Mouse (Mus musculus) liver, embryonic 11.5 days (tissue): ENCODE measurements around the gene Dazap1. TPM values are rescaled to one million over a fixed set of nuclear protein-coding genes. Genes with fewer than 3 reads are reported as not detected.

Experiments used
- ATAC-seq: fragments of 200-750 bp; cut with Nextera tagmentation; replicated peaks from 2 replicates; pipeline ENCODE4 v1.8.0; 2017; ENCODE audit warnings: moderate number of reproducible peaks, mild to moderate bottlenecking, moderate TSS enrichment, moderate library complexity; ENCODE audit not compliant: low FRiP score
- DNase-seq: peaks from one replicate; pipeline ENCODE4 v3.0.0-alpha.2; 2017; ENCODE audit warnings: low spot score
- H3K27ac ChIP-seq: fragments of 300-500 bp; sonication (generic); 2 replicates; pipeline ENCODE4 v1.5.1; 2014; ENCODE audit warnings: mild to moderate bottlenecking, low read depth, low read length, control low read depth
- H3K27me3 ChIP-seq: fragments of 300-500 bp; sonication (generic); replicated peaks from 2 replicates; pipeline ENCODE4 v1.6.1; 2014; ENCODE audit warnings: low read length, mixed read lengths; ENCODE audit not compliant: control insufficient read depth, insufficient read depth
- H3K36me3 ChIP-seq: fragments of 300-500 bp; sonication (generic); 2 replicates; pipeline ENCODE4 v1.6.1; 2014; ENCODE audit warnings: mild to moderate bottlenecking, low read length, moderate library complexity, mixed read lengths; ENCODE audit not compliant: control insufficient read depth, insufficient read depth
- H3K4me1 ChIP-seq: fragments of 300-500 bp; sonication (generic); replicated peaks from 2 replicates; pipeline ENCODE4 v1.6.1; 2014; ENCODE audit warnings: low read length, mixed read lengths; ENCODE audit not compliant: control insufficient read depth, insufficient read depth
- H3K4me2 ChIP-seq: fragments of 300-500 bp; sonication (generic); 2 replicates; pipeline ENCODE4 v1.6.1; 2014; ENCODE audit warnings: mild to moderate bottlenecking, control low read depth, moderate library complexity
- H3K4me3 ChIP-seq: fragments of 300-500 bp; sonication (generic); 2 replicates; pipeline ENCODE4 v1.5.1; 2014; ENCODE audit warnings: low read depth, low read length, control low read depth
- H3K9ac ChIP-seq: fragments of 300-500 bp; sonication (generic); 2 replicates; pipeline ENCODE4 v1.6.1; 2014; ENCODE audit warnings: low read depth, low read length, control low read depth
- H3K9me3 ChIP-seq: fragments of 300-500 bp; sonication (generic); 2 replicates; pipeline ENCODE4 v1.6.1; 2016; ENCODE audit warnings: low read length, inconsistent platforms, mixed read lengths; ENCODE audit not compliant: control insufficient read depth
- WGBS: fragments of 180-500 bp; shearing (Covaris S2); extraction: QIAGEN DNeasy Blood & Tissue Kit; methylation state at CpG from one replicate; pipeline ENCODE4 v1.1.7; 2014; 5-methylcytosine and 5-hydroxymethylcytosine counted together
- polyA plus RNA-seq: library from polyadenylated mRNA; unstranded; fragments of >200 nt; fragmentation: Nextera tagmentation; extraction: Ambion mirVana; gene quantifications from 2 replicates; pipeline ENCODE4 v1.2.1, GENCODE M21; 2014

Gene Dazap1
- polyA plus RNA-seq, 1 experiment from 2014 or later = 55.0 TPM

DNA sequence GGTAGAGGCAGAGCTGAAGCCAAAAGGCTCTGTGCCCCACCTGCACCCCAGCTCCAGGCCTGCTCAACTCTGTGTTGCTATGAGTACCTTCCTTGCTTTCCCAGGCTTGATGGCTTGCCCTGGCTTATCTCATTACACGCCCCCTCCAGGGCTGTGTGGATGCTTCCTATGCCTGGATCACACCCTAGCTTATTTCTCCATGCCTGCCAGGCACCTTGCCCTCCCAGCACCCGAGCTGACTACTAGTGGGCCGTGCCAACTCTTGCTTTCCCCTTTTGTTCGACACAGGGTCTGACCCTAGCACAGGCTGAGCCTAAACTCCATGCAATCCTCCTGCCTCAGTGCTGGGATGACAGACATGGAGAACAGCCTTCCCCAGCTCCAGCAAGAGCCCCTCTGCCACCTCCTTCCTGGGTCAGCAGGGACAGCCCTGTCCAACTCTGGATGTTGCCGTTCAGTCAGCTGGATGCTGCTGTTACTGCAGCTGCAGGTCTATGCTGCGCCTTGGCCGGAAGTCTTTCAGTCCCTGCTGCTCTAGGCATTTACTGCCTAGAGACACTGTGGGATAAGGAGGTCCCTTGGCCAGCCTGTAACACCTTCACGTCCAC, 36.3 kb downstream of the Dazap1 start:
- Histone ChIP-seq H3K36me3 (peaks cover 14% of the 10 kb centered on the region), H3K27me3 (peaks cover 53% of the 10 kb centered on the region), H3K27ac (no peak overlapping the region), H3K4me2 (no peak overlapping the region), H3K4me1 (peaks cover 24% of the 10 kb centered on the region), H3K9ac (no peak overlapping the region), H3K4me3 (no peak overlapping the region), H3K9me3 (no peaks in the 10 kb centered on the region)
- 62% methylated on average over 8 of the region's 8 CpGs for WGBS
- DNase-seq (no peak), ATAC-seq (no peak)

DNA sequence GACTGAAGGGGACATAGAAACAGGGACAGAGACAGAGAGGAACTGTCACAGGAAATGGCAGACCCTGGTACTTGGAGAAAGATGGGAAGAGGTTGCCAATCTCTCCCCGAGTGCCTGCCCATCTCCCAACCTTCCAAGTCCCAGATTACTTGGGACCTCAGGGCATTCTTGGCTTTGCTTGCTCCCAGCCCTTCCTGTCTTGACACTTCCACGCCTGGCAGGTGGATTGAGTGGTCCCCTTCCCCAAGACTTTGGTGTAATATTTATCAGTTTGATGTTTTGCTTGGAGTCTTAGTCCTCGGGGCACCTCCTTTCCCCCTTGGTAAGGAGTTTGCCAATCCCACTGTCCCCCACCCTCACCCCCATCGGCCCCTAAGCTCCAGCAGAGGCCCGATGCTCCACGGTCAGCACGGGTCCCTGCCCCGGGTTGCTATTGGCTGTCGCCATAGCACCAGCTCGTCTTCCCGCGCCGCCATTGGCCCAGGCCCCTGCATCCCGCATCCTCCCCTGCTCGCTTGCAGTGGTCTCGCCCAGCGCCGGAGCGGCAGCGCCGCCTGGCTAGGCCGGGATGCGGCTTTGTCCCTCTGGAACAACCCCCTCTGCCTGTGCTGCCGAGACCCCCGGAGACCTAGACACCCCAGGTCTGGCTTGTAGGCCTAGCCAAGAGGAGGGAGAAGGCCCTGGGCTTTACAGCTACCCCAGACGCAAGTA, 37.4 kb downstream of the Dazap1 start:
- DNase-seq (no peak), ATAC-seq (no peak)
- peaks cover 11% of the 10 kb centered on the region for H3K36me3 ChIP-seq
- H3K9me3 ChIP-seq = no peaks in the 10 kb centered on the region
- H3K4me3 ChIP-seq = no peak overlapping the region
- H3K4me2 ChIP-seq = no peak overlapping the region
- peaks cover 58% of the 10 kb centered on the region for H3K27me3 ChIP-seq
- peaks cover 20% of the 10 kb centered on the region for H3K4me1 ChIP-seq
- no peak overlapping the region for H3K9ac ChIP-seq
- 7% methylated on average over 26 of the region's 26 CpGs for WGBS
- no peak overlapping the region for H3K27ac ChIP-seq

DNA sequence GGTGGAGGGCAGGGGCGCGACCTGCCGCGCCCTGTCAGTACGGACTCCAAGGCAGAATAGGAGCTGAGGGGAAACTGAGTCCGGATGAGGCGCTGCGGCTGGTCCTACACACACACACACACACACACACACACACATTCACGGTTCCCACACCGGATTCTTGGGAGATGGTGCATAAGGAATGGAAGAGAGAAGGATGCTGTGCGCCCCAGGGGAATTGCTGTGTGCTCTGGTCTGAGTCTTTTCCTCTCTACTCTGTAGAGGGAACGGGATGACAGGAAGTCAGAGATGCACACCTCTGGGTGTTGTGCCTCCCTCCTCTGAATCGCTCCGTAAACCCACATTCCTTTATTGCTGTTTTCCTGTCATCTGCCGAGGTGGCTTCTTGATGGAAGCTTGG, 38.0 kb downstream of the Dazap1 start:
- H3K4me1 ChIP-seq = peaks cover 14% of the 10 kb centered on the region
- no peak overlapping the region for H3K9ac ChIP-seq
- H3K4me2 ChIP-seq = no peak overlapping the region
- no peak for DNase-seq
- 23% methylated on average over 15 of the region's 15 CpGs for WGBS
- H3K4me3 ChIP-seq = no peak overlapping the region
- ATAC-seq = no peak
- no peaks in the 10 kb centered on the region for H3K9me3 ChIP-seq
- H3K36me3 ChIP-seq = peaks cover 5% of the 10 kb centered on the region
- H3K27ac ChIP-seq = no peak overlapping the region
- peaks cover 61% of the 10 kb centered on the region for H3K27me3 ChIP-seq

DNA sequence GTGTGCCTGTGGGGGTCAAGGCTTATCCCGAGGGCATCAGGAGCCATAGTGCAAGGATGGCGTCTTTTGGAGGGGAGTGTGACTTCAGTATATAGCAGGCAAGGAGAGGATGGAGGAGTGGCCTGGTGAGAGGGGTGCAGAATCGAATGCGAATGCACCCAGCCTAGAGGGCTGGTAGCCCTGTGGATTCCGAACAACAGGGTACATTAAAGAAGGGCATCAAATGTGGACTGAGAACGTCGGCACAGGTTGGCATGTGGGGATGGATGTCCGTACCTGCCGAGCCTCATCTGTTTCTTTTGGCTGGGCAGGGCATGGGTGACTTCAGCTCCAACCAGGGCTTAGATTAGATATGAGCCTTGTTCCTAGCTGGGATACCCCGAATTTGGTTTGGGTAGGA, 38.5 kb downstream of the Dazap1 start:
- no peak for DNase-seq
- Histone ChIP-seq H3K9ac (no peak overlapping the region), H3K4me3 (no peak overlapping the region), H3K36me3 (no peaks in the 10 kb centered on the region), H3K27ac (no peak overlapping the region), H3K4me2 (no peak overlapping the region), H3K9me3 (no peaks in the 10 kb centered on the region), H3K27me3 (peaks cover 66% of the 10 kb centered on the region), H3K4me1 (peaks cover 10% of the 10 kb centered on the region)
- no peak for ATAC-seq
- 48% methylated on average over 10 of the region's 10 CpGs for WGBS

DNA sequence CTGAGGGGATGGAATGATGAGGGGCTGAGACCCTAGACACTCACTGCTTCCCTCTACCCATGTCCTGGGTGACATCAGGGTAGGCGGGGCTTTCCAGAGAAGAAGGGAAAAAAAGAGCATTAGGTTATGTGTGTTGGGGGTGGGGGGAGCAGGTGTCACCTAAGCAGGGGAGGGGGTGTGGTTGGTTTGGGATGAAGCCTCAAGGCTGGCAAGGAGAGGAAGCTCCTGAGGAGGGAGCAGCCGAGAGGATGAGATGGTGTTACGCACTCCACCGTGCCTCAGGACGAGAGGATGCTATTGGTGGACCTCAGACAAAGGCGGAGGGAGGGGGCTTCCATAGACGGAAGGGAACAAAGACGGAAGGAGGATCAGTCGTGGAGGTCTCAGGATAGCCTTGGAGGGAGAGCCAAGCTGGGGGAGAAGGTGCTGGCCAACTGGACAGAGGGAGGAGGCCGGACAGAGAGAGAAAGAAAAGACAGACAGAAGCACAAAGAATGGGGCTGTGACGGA, 39.4 kb downstream of the Dazap1 start:
- Histone ChIP-seq H3K4me1 (peaks cover 6% of the 10 kb centered on the region), H3K9ac (no peak overlapping the region), H3K4me2 (no peak overlapping the region), H3K4me3 (no peak overlapping the region), H3K27ac (no peak overlapping the region), H3K9me3 (no peaks in the 10 kb centered on the region), H3K27me3 (peaks cover 75% of the 10 kb centered on the region), H3K36me3 (no peaks in the 10 kb centered on the region)
- ATAC-seq = no peak
- DNase-seq = no peak
- WGBS = 28% methylated on average over 11 of the region's 11 CpGs

DNA sequence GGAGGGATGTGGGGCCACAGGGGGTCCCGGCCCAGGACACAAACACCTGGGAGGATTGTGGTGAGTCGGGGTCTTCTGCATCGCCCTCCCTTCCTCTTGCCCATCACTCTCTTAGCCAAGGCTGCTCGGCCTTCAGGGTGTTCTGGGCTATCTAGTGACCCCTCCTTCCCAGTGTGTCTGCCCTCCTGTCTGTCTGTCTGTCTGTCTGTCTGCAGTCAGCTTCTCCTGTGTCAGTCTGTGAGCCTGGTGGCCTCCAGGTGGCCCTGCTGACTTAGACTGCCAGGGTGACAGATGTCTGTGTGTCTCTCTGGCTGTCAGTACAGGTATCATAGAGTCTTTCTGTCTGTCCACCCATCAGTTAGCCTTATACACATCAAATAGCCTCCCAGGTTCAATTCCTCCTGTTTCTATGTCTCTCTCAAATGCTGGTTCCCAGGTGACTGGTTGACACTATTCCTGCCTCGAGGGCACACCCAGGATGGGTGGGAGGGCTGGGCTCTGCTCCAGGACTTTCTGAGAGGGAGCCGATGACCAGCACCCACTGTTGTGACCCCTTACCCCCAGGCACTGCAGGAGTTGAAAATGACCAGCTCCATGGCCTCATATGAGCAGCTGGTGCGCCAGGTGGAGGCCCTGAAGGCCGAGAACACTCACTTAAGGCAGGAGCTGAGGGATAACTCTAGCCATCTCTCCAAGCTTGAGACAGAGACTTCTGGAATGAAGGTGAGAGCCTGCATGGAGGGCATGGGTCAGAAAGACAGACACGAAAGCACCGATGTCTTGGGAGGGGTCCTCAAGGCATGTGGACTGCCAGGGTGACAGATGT, 40.2 kb downstream of the Dazap1 start:
- H3K4me1 ChIP-seq = peaks cover 3% of the 10 kb centered on the region; the same call in 1 of the 2 replicates
- no peak overlapping the region for H3K9ac ChIP-seq
- no peak overlapping the region for H3K27ac ChIP-seq
- no peak overlapping the region for H3K4me2 ChIP-seq
- no peak overlapping the region for H3K4me3 ChIP-seq
- WGBS = 78% methylated on average over 10 of the region's 10 CpGs
- ATAC-seq (no peak), DNase-seq (no peak)
- H3K9me3 ChIP-seq = no peaks in the 10 kb centered on the region
- peaks cover 83% of the 10 kb centered on the region for H3K27me3 ChIP-seq
- no peaks in the 10 kb centered on the region for H3K36me3 ChIP-seq

DNA sequence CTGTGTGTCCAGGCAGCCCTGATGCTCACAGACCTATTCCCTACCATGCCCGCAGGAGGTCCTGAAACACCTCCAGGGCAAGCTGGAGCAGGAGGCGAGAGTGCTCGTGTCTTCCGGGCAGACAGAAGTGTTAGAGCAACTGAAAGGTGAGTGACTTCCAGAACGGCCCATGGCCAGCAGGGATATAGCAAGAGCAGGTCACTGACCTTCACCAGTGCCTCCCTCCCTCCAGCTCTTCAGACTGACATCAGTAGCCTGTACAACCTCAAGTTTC, 40.7 kb downstream of the Dazap1 start:
- no peak overlapping the region for H3K9ac ChIP-seq
- DNase-seq (no peak), ATAC-seq (no peak)
- H3K36me3 ChIP-seq = no peaks in the 10 kb centered on the region
- H3K9me3 ChIP-seq = no peaks in the 10 kb centered on the region
- no peak overlapping the region for H3K27ac ChIP-seq
- no peak overlapping the region for H3K4me3 ChIP-seq
- 58% methylated on average over 5 of the region's 5 CpGs for WGBS
- H3K4me2 ChIP-seq = no peak overlapping the region
- peaks cover 3% of the 10 kb centered on the region; the same call in 1 of the 2 replicates for H3K4me1 ChIP-seq
- peaks cover 88% of the 10 kb centered on the region for H3K27me3 ChIP-seq

DNA sequence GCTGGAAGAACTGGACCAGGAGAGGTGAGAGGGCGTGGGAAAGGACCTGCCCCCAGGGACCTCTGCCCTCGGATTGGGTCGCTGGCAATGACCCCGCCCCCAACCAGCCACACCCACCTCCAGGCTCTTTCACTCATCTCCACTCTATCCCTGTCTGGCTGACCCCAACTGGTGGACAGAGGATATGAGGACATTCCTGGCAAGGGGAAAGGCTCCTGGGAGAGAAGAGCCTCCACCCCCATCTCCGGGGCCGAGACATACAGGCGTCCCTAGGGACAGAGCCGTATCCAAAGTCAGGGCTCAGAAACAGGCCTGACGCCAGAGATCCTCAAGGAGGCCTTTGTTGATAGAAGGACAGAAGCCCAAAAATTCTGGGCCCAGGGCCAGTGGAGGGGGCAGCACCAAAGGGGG, 41.2 kb downstream of the Dazap1 start:
- ATAC-seq (no peak), DNase-seq (no peak)
- Histone ChIP-seq H3K27ac (no peak overlapping the region), H3K9ac (no peak overlapping the region), H3K4me1 (peaks cover 3% of the 10 kb centered on the region; the same call in 1 of the 2 replicates), H3K4me2 (no peak overlapping the region), H3K27me3 (peaks cover 91% of the 10 kb centered on the region), H3K9me3 (no peaks in the 10 kb centered on the region), H3K4me3 (no peak overlapping the region), H3K36me3 (no peaks in the 10 kb centered on the region)
- 26% methylated on average over 9 of the region's 9 CpGs for WGBS
